Mouse (Mus musculus) heart, postnatal 0 days (tissue): ENCODE measurements at regions not wholly inside any gene's neighbourhood (a gene's known extent, or its start where the extent isn't known, plus 50 kb on each side); places are given as distances from the start of the nearest gene placed in this dataset.

Experiments used
- CTCF ChIP-seq: IDR thresholded peaks from 2 replicates; pipeline ENCODE4 v1.5.1; 2016; ENCODE audit warnings: antibody characterized with exemption, control low read depth, low read depth
- EP300 ChIP-seq: IDR thresholded peaks from 2 replicates; pipeline ENCODE4 v1.6.1; 2016; ENCODE audit warnings: antibody characterized with exemption, low read depth

DNA sequence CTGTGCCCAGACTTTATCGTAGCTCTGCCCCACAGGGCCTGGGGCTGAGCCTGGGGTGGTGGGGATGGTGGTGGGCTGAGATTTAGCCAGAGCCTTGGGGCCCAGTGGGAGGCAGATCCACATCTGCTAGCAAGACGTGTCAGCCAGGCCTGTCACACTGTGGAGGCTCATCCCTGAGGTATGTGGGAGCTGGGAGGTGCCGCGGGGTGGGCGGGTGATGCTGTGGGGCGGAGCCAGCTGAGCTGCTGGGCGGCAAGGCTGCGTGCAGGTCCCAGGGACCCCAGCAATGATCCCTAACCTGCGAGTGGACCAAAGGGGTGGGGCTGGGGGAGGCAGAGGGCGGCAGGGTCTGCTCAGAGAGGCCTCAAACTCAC lies 85.2 kb upstream of the Tmem189 start:
- TF ChIP-seq CTCF (no peak), EP300 (no peak)
